In the genomic region with DNA sequence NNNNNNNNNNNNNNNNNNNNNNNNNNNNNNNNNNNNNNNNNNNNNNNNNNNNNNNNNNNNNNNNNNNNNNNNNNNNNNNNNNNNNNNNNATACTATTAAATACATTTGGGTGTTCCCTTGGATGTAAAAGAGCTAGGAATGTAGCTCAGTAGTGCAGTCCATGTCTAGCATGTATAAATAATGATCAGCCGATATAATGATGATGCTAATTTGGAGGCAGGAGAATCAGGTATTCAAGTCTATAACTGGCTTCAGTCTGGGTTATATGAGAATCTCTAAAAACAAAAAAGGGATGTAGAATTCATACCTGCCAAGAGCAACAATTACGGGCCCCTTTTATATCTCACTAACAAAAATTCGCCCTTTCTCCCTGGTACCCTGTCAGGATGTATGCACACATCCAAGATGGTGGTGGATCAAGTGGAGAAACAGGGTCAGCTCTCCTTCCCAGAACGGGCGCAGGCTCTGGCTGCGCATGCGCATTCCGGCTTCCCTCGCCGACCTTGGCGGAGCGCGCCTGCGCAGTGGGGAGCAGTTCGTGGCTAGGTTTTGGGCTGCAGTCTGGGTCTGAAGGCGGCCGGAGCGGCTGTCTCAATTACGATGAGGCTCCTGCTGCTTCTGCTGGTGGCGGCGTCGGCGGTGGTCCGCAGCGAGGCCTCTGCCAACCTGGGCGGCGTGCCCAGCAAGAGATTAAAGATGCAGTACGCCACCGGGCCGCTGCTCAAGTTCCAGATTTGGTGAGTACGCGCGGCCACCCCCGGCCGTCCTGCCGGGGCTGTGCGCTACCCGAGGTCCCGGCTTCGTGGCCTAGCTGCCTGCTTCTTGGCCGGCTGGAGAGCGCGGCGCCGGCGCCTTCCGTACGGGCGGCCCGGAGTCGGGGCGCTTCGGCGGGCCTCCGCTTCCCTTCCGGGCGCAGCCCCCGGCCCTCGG, we compare ENCODE assay signal across 7 mouse cellular contexts. TPM values are rescaled to one million over a fixed set of nuclear protein-coding genes. Genes with fewer than 3 reads are reported as not detected.
DNase-seq lines count a peak whose midpoint lies in the region; ATAC-seq lines count a peak whose summit lies in the region.

Gene Selenot, plus strand, starts transcription at position 500 of the 930 bp plus-strand sequence.

- no peaks in the 10 kb centered on the region for H3K36me3 ChIP-seq in intestine, embryonic 15.5 days
- peaks cover 28% of the 10 kb centered on the region for H3K36me3 ChIP-seq in midbrain, embryonic 10.5 days

- no peaks in the 10 kb centered on the region for H3K27me3 ChIP-seq in intestine, embryonic 15.5 days (replicated peaks)
- H3K27me3 ChIP-seq in midbrain, embryonic 10.5 days (ENCODE audit: low read depth, poor library complexity, severe bottlenecking), result no peaks in the 10 kb centered on the region

- peak; percentile 96 for ATAC-seq in intestine, embryonic 15.5 days

- peak within 1 kb of the TSS; percentile 97 for H3K4me3 ChIP-seq in intestine, embryonic 15.5 days (replicated peaks)
- peak within 1 kb of the TSS; percentile 96 for H3K4me3 ChIP-seq in midbrain, embryonic 10.5 days

- H3K27ac ChIP-seq in intestine, embryonic 15.5 days, result peak within 1 kb of the TSS; percentile 99
- peak within 1 kb of the TSS; percentile 99 for H3K27ac ChIP-seq in midbrain, embryonic 10.5 days (replicated peaks)

- 2% methylated on average over 55 of the region's 59 CpGs for WGBS in intestine, embryonic 15.5 days
- WGBS in midbrain, embryonic 10.5 days, result 2% methylated on average over 59 of the region's 59 CpGs

- H3K9ac ChIP-seq in intestine, embryonic 15.5 days, result peak within 1 kb of the TSS; percentile 100

- intact Hi-C loops in gastrocnemius, postnatal 36 days (cut with DNase I), result loop anchor here (2.0 to 5.0 kb wide), 2 partner anchors 50 to 159 kb away; no protein-coding TSS in a partner anchor
- intact Hi-C loops in left cerebral cortex, postnatal 25 days (cut with DNase I), result loop anchor here (1.0 to 5.0 kb wide), 5 partner anchors 51 to 431 kb away; partner anchors contain the start of genes Eif2a, Med12l, Serp1 and Siah2

- no peaks in the 10 kb centered on the region for H3K9me3 ChIP-seq in intestine, embryonic 15.5 days
- no peaks in the 10 kb centered on the region for H3K9me3 ChIP-seq in midbrain, embryonic 10.5 days (replicated peaks)

- peak; percentile 99 for DNase-seq in adrenal gland, adult 18-20 months (ENCODE audit: low spot score in 2 of 2)
- DNase-seq in embryo, embryonic 11 days, result peak; percentile 95
- DNase-seq in gastrocnemius, postnatal 36 days, result peak; percentile 94 to 97
- peak; percentile 98 for DNase-seq in left cerebral cortex, postnatal 25 days (ENCODE audit: low spot score in 2 of 2)
- peak; percentile 98 for DNase-seq in midbrain, embryonic 10.5 days (ENCODE audit: low spot score)
- peak; percentile 98 for DNase-seq in right cerebral cortex, postnatal 4 days

- H3K4me2 ChIP-seq in intestine, embryonic 15.5 days (replicated peaks), result peak within 1 kb of the TSS; percentile 52

- H3K4me1 ChIP-seq in intestine, embryonic 15.5 days (replicated peaks), result peaks cover 1% of the 10 kb centered on the region; the same call in 1 of the 2 replicates
- H3K4me1 ChIP-seq in midbrain, embryonic 10.5 days, result peaks cover 6% of the 10 kb centered on the region; the same call in 1 of the 2 replicates

RNA-seq across cellular contexts. Expression of gene Selenot, which starts in this region (rescaled TPM):
- 100 to 1,000 TPM; 131 to 148 TPM for total RNA-seq in adrenal gland, adult 18-20 months (2021)
- 100 to 1,000 TPM; 110 to 115 TPM for total RNA-seq in gastrocnemius, postnatal 36 days (2021)
- polyA plus RNA-seq in intestine, embryonic 15.5 days (2015; fragmentation: Nextera tagmentation; extraction: Ambion mirVana), result 20.6 and 20.8 TPM in 2 replicates
- 100 to 1,000 TPM; 149 to 153 TPM for total RNA-seq in left cerebral cortex, postnatal 25 days (2021)
- polyA plus RNA-seq in midbrain, embryonic 10.5 days (2016; fragmentation: Nextera tagmentation; extraction: Ambion mirVana), result 16.5 and 17.1 TPM in 2 replicates

Comparison
In these comparisons a context has a peak if more than half of its experiments do, and no peak if none do; other contexts are left out.
1. Peak in every context shown above with its lines: DNase-seq, ATAC-seq, H3K4me3 ChIP-seq and H3K27ac ChIP-seq.